Mouse (Mus musculus): ENCODE data around the gene Nfib. TPM values are rescaled to one million over a fixed set of nuclear protein-coding genes. Genes with fewer than 3 reads are reported as not detected.

Gene Nfib
- total and polyA plus RNA-seq, 3 experiments, result 0.04 to 0.11 (median 0.09) TPM

DNA sequence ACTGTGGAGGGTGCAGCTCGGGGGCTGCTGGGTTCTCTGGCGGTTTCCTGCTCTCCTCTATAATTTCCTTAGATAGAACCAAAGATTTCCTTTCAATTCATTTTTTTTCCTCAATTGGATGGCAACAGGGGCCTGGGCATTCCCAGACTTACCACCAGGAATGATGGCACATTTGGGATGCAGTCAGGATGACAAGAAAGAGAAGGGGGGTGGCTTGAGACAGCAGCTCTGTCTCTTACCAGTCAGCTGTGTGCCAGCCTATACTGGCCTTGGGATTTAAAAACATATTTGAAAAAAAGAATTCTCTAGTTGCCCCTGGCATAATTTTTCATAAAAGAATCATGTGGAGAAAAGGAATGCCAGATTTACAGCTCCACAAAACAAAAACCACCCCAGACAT lies 408.0 kb downstream of the Nfib start:
- H3K4me3 ChIP-seq (replicated peaks in 1 of 3; ENCODE audit: low read depth in 2 of 3, low read length in 2 of 3, poor library complexity in 1 of 3), result no peak overlapping the region
- TF ChIP-seq GABPA (IDR thresholded peaks at IDR 0.05; ENCODE audit: insufficient replicate concordance, low read depth, low read length), result no peak
- TF ChIP-seq POLR2A (IDR thresholded peaks at IDR 0.05; ENCODE audit: low read depth, low read length), result no peak
- no peak for TF ChIP-seq RAD21 (IDR thresholded peaks at IDR 0.05; ENCODE audit: low read depth, low read length)
- TF ChIP-seq POLR2AphosphoS2 (IDR thresholded peaks at IDR 0.05; ENCODE audit: low read depth, low read length), result no peak
- no peak for TF ChIP-seq ZMIZ1 (IDR thresholded peaks at IDR 0.05; ENCODE audit: low read depth, low read length)
- TF ChIP-seq NELFE (IDR thresholded peaks at IDR 0.05; ENCODE audit: low read depth, low read length), result no peak
- TF ChIP-seq MAZ (IDR thresholded peaks at IDR 0.05; ENCODE audit: low read depth, low read length), result no peak
- no peak for TF ChIP-seq CTCF (conservative IDR thresholded peaks at IDR 0.05 in 1 of 2, IDR thresholded peaks at IDR 0.05 in 1 of 2; ENCODE audit: low read depth in 2 of 2, low read length in 2 of 2)
- TF ChIP-seq MEF2A (IDR thresholded peaks at IDR 0.05; ENCODE audit: borderline replicate concordance, low read depth, low read length), result no peak
- no peak for TF ChIP-seq EP300 (IDR thresholded peaks at IDR 0.05; ENCODE audit: low read length)
- no peak for TF ChIP-seq USF2 (conservative IDR thresholded peaks at IDR 0.05; ENCODE audit: low read depth, low read length)
- no peak for TF ChIP-seq ETS1 (conservative IDR thresholded peaks at IDR 0.05; ENCODE audit: low read depth, low read length)
- no peak for TF ChIP-seq TBP (conservative IDR thresholded peaks at IDR 0.05; ENCODE audit: low read depth, low read length)
- TF ChIP-seq JUN (IDR thresholded peaks at IDR 0.05; ENCODE audit: insufficient read depth, low read depth, low read length), result no peak
- no peak for TF ChIP-seq PAX5 (IDR thresholded peaks at IDR 0.05; ENCODE audit: low read length)
- no peak for TF ChIP-seq MXI1 (IDR thresholded peaks at IDR 0.05; ENCODE audit: low read depth, low read length)
- TF ChIP-seq JUND (conservative IDR thresholded peaks at IDR 0.05; ENCODE audit: low read depth, low read length), result no peak
- TF ChIP-seq CHD2 (IDR thresholded peaks at IDR 0.05; ENCODE audit: low read length), result no peak
- TF ChIP-seq MAX (IDR thresholded peaks at IDR 0.05; ENCODE audit: low read length), result no peak
- peaks cover 0 to 5% of the 10 kb centered on the region in 2 experiments; a peak in 1 of 4 replicates for H3K4me1 ChIP-seq (ENCODE audit: control insufficient read depth in 1 of 2, insufficient read depth in 2 of 2)
- no peaks in the 10 kb centered on the region for H3K79me2 ChIP-seq (replicated peaks; ENCODE audit: control insufficient read depth, extremely low read depth, insufficient read depth, poor library complexity, severe bottlenecking)
- DNase-seq (ENCODE audit: extremely low read depth), result no peak
- no peaks in the 10 kb centered on the region for H3K36me3 ChIP-seq (replicated peaks in 1 of 2; ENCODE audit: control insufficient read depth in 1 of 2, insufficient read depth in 1 of 2, low read length in 1 of 2)
- no peak overlapping the region for H3K4me2 ChIP-seq (ENCODE audit: insufficient read depth, low read depth, poor library complexity, severe bottlenecking)
- H3K27me3 ChIP-seq (replicated peaks), result no peaks in the 10 kb centered on the region
- in situ Hi-C loops (cut with MboI; ENCODE audit: low pct_ligation_motif_present, low pct_unique_long_range_greater_than_20kb, low sequenced_read_pairs) (no loop called here), dilution Hi-C loops (cut with MboI; ENCODE audit: extremely low pct_ligation_motif_present, extremely low pct_unique_long_range_greater_than_20kb, low sequenced_read_pairs) (no loop called here)
- H3K27ac ChIP-seq (ENCODE audit: insufficient read depth, low read depth), result no peak overlapping the region
- no peaks in the 10 kb centered on the region for H3K9me3 ChIP-seq (replicated peaks; ENCODE audit: low read length)
- H3K9ac ChIP-seq (ENCODE audit: insufficient read depth, low read depth), result no peak overlapping the region

GRCm38 (mm10) chr4:82294066-82294465 lies 411.5 kb downstream of the Nfib start:
- TF ChIP-seq RAD21 (IDR thresholded peaks at IDR 0.05; ENCODE audit: low read depth, low read length) (no peak), UBTF (IDR thresholded peaks at IDR 0.05; ENCODE audit: low read depth, low read length) (no peak), MAZ (IDR thresholded peaks at IDR 0.05; ENCODE audit: low read depth, low read length) (no peak), POLR2AphosphoS2 (IDR thresholded peaks at IDR 0.05; ENCODE audit: low read depth, low read length) (no peak)
- H3K36me3 ChIP-seq (replicated peaks in 1 of 2; ENCODE audit: control insufficient read depth in 1 of 2, insufficient read depth in 1 of 2, low read length in 1 of 2), result no peaks in the 10 kb centered on the region
- H3K4me1 ChIP-seq (ENCODE audit: control insufficient read depth in 1 of 2, insufficient read depth in 2 of 2), result peaks cover 3 to 14% of the 10 kb centered on the region in 2 experiments; a peak in 3 of 4 replicates
- no peaks in the 10 kb centered on the region for H3K79me2 ChIP-seq (replicated peaks; ENCODE audit: control insufficient read depth, extremely low read depth, insufficient read depth, poor library complexity, severe bottlenecking)
- no peaks in the 10 kb centered on the region for H3K27me3 ChIP-seq (replicated peaks)
- H3K9ac ChIP-seq (ENCODE audit: insufficient read depth, low read depth), result no peak overlapping the region
- no peak overlapping the region for H3K4me2 ChIP-seq (ENCODE audit: insufficient read depth, low read depth, poor library complexity, severe bottlenecking)
- H3K4me3 ChIP-seq (replicated peaks in 1 of 3; ENCODE audit: low read depth in 2 of 3, low read length in 2 of 3, poor library complexity in 1 of 3), result no peak overlapping the region
- in situ Hi-C loops (cut with MboI; ENCODE audit: low pct_ligation_motif_present, low pct_unique_long_range_greater_than_20kb, low sequenced_read_pairs), result no loop called here
- DNase-seq (ENCODE audit: extremely low read depth), result no peak
- no peaks in the 10 kb centered on the region for H3K9me3 ChIP-seq (replicated peaks; ENCODE audit: low read length)
- H3K27ac ChIP-seq (ENCODE audit: insufficient read depth, low read depth), result no peak overlapping the region
- dilution Hi-C loops (cut with MboI; ENCODE audit: extremely low pct_ligation_motif_present, extremely low pct_unique_long_range_greater_than_20kb, low sequenced_read_pairs), result no loop called here

Data from CH12.LX (cell line).